Mouse (Mus musculus): ENCODE data around the gene Ina. TPM values are rescaled to one million over a fixed set of nuclear protein-coding genes. Genes with fewer than 3 reads are reported as not detected.

The Ina gene
- total RNA-seq, 2 experiments from 2014 or later = 178 to 189 TPM

GRCm38 (mm10) chr19:47049840-47050239 is 35.3 kb downstream of the Ina start:
- no peak for DNase-seq (ENCODE audit: extremely low spot score in 1 of 2, low spot score in 1 of 2)

- DNase-seq (ENCODE audit: extremely low spot score in 1 of 2, low spot score in 1 of 2) = peak; percentile 76
Measured at GRCm38 (mm10) chr19:47050271-47051032, 36.0 kb downstream of the Ina start, which contains the start of gene Pcgf6. Gene Pcgf6, minus strand, starts transcription at chr19:47050906.

- DNase-seq (ENCODE audit: extremely low spot score in 1 of 2, low spot score in 1 of 2) = no peak
Measured at GRCm38 (mm10) chr19:47052927-47053326, 38.4 kb downstream of the Ina start.

- DNase-seq (ENCODE audit: extremely low spot score in 1 of 2, low spot score in 1 of 2) = no peak
Measured at GRCm38 (mm10) chr19:47053471-47053870, 39.0 kb downstream of the Ina start.

GRCm38 (mm10) chr19:47057684-47058083 is 43.2 kb downstream of the Ina start:
- no peak for DNase-seq (ENCODE audit: extremely low spot score in 1 of 2, low spot score in 1 of 2)

- DNase-seq (ENCODE audit: extremely low spot score in 1 of 2, low spot score in 1 of 2) = no peak
Measured at GRCm38 (mm10) chr19:47065860-47066259, 51.4 kb downstream of the Ina start.

GRCm38 (mm10) chr19:47067096-47067882 is 52.8 kb downstream of the Ina start, which contains the start of gene Taf5:
Gene Taf5, plus strand, starts transcription at chr19:47067746.
- peak; percentile 90 to 93 for DNase-seq (ENCODE audit: extremely low spot score in 1 of 2, low spot score in 1 of 2)

GRCm38 (mm10) chr19:47067924-47068611 is 53.6 kb downstream of the Ina start:
- peak; percentile 65 to 68 for DNase-seq (ENCODE audit: extremely low spot score in 1 of 2, low spot score in 1 of 2)

Other genes with a start within 250 kb of the Ina start
- 10 to 100 TPM; 70.7 to 71.1 TPM for gene Nt5c2, start 455 bp downstream of the Ina start, total RNA-seq (2021)
- 10 to 100 TPM; 14.5 to 20.2 TPM for gene Pcgf6, start 36.2 kb downstream of the Ina start, total RNA-seq (2021)
- gene Taf5, start 53.0 kb downstream of the Ina start, total RNA-seq (2021) = 1 to 10 TPM; 6.0 to 7.2 TPM
- gene Usmg5, start 75.9 kb downstream of the Ina start, total RNA-seq (2021) = 100 to 1,000 TPM; 780 to 828 TPM
- gene Pdcd11, start 76.1 kb downstream of the Ina start, total RNA-seq (2021) = 10 to 100 TPM; 15.7 to 19.2 TPM
- 1 to 10 TPM; 4.9 to 5.2 TPM for gene Calhm2, start 123.6 kb downstream of the Ina start, total RNA-seq (2021)
- gene Calhm1, start 129.6 kb downstream of the Ina start, total RNA-seq (2021) = not detected
- gene Calhm3, start 143.1 kb downstream of the Ina start, total RNA-seq (2021) = not detected
- 100 to 1,000 TPM; 186 to 192 TPM for gene Neurl1a, start 164.1 kb downstream of the Ina start, total RNA-seq (2021)